ENCODE assay signal across 10 mouse cellular contexts in genomic region chr16:94997340-94997849, GRCm38 (mm10). TPM values are rescaled to one million over a fixed set of nuclear protein-coding genes. Genes with fewer than 3 reads are reported as not detected.
A peak's percentile ranks its signal among the peaks of the same experiment; 100 is the strongest.
DNase-seq lines count a peak whose midpoint lies in the region; ATAC-seq lines count a peak whose summit lies in the region.
"Had no signal": no experiment of that assay in that cellular context is flagged by ENCODE, and none has a peak within 500 bp of the region (broad histone marks: within the 10 kb centered on the region; RNA-seq: fewer than 3 reads in every experiment).

Gene Kcnj6, minus strand, starts transcription at chr16:94997701.

- H3K4me3 ChIP-seq in midbrain, embryonic 16.5 days (ENCODE audit: low read depth, low read length) = peak within 1 kb of the TSS; percentile 56

- 1% methylated on average over 43 of the region's 43 CpGs for WGBS in midbrain, embryonic 16.5 days

- H3K27me3 ChIP-seq in midbrain, embryonic 16.5 days (ENCODE audit: control insufficient read depth, insufficient read depth, low read depth, low read length) = no peaks in the 10 kb centered on the region

- no peaks in the 10 kb centered on the region for H3K36me3 ChIP-seq in midbrain, embryonic 16.5 days (ENCODE audit: control insufficient read depth, insufficient read depth, low read length)

- peak; percentile 10 for DNase-seq in kidney, postnatal 10 days
- DNase-seq in kidney, postnatal 36 days = no peak
- DNase-seq in cerebellum, adult 8-10 months = peak; percentile 86
- DNase-seq in forelimb bud, embryonic 11.5 days (ENCODE audit: low read depth, low spot score) = peak; percentile 48
- peak; percentile 37 for DNase-seq in layer of hippocampus, adult 9-10 months (ENCODE audit: low spot score)
- DNase-seq in thymus, postnatal 36 days = no peak

- H3K4me2 ChIP-seq in midbrain, embryonic 16.5 days (ENCODE audit: low read length) = peak within 1 kb of the TSS; percentile 77

- H3K4me1 ChIP-seq in midbrain, embryonic 16.5 days (ENCODE audit: control insufficient read depth, insufficient read depth, low read length) = peaks cover 50% of the 10 kb centered on the region

- ATAC-seq in midbrain, embryonic 16.5 days = peak; percentile 89
- ATAC-seq in erythroblast, adult 5-6 weeks (replicated peaks; ENCODE audit: low FRiP score, poor library complexity, severe bottlenecking) = no peak
- ATAC-seq: Patski had no signal

- peak within 1 kb of the TSS; percentile 78 for H3K9ac ChIP-seq in midbrain, embryonic 16.5 days (ENCODE audit: low read depth, low read length)

- H3K27ac ChIP-seq in midbrain, embryonic 16.5 days (ENCODE audit: low read length) = peak within 1 kb of the TSS; percentile 77

- H3K9me3 ChIP-seq in midbrain, embryonic 16.5 days (replicated peaks; ENCODE audit: control insufficient read depth, low read length, poor library complexity, severe bottlenecking) = no peaks in the 10 kb centered on the region

RNA-seq across cellular contexts. Expression of gene Kcnj6, which starts in this region (rescaled TPM):
- 6.1 and 6.5 TPM in 2 replicates for polyA plus RNA-seq in midbrain, embryonic 16.5 days (2015; fragmentation: Nextera tagmentation; extraction: Ambion mirVana)
- not detected in 2 replicates for total RNA-seq in erythroblast, adult 5-6 weeks (2015; ENCODE audit: low replicate concordance)
- total RNA-seq in erythroblast, adult 5-6 weeks (2017; ENCODE audit: low replicate concordance) = not detected in 2 replicates
- polyA plus RNA-seq: liver, embryonic 16.5 days; Patski had no signal

Comparison
In these comparisons a context has a peak if more than half of its experiments do, and no peak if none do; other contexts are left out.
1. DNase-seq: peak in kidney, postnatal 10 days (single experiment), cerebellum, adult 8-10 months (single experiment), forelimb bud, embryonic 11.5 days (single experiment) and layer of hippocampus, adult 9-10 months (single experiment); none in kidney, postnatal 36 days (0 of 2) and thymus, postnatal 36 days (0 of 2).